Mouse (Mus musculus) heart, postnatal 0 days (tissue): ENCODE measurements at regions not wholly inside any gene's neighbourhood (a gene's known extent, or its start where the extent isn't known, plus 50 kb on each side); places are given as distances from the start of the nearest gene placed in this dataset.

ENCODE experiments used
- CTCF ChIP-seq: IDR thresholded peaks from 2 replicates; pipeline ENCODE4 v1.5.1; 2016; ENCODE audit warnings: antibody characterized with exemption, control low read depth, low read depth
- EP300 ChIP-seq: IDR thresholded peaks from 2 replicates; pipeline ENCODE4 v1.6.1; 2016; ENCODE audit warnings: antibody characterized with exemption, low read depth

DNA sequence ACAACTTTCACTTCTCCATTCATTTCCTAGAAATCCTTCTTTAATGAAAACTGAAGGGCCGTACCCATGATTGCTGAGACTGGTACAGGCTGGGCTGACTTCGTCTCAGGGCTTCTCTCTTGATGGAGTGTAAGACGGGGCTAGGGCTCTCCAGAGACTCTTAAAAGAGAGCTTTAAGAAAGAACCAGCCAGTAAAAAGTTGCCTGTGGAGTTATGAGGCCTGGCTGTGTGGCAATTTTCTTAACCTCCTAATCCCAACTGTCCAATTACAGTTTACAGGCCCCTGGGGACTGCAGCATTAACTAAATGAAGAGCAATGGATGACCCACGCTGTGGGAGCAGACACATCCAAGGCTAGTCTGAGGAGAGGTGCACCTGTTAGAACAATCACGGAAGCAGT lies 177.1 kb upstream of the Prox1 start:
- TF ChIP-seq CTCF (no peak), EP300 (no peak)
